Mouse (Mus musculus): ENCODE data around the gene Prkg1. TPM values are rescaled to one million over a fixed set of nuclear protein-coding genes. Genes with fewer than 3 reads are reported as not detected.

The Prkg1 gene
- total RNA-seq (2023): not detected

GRCm38 (mm10) chr19:31764801-31765340 is at the start of gene Prkg1:
Gene Prkg1 (minus strand): TSS chr19:31765033.

GRCm38 (mm10) chr19:31082662-31083429 is 682.0 kb downstream of the Prkg1 start, which contains the start of gene Cstf2t:
Gene Cstf2t (plus strand): TSS chr19:31082837.

GRCm38 (mm10) chr19:30549044-30549853 is 1215.6 kb downstream of the Prkg1 start, which contains the start of gene Dkk1:
Gene Dkk1 (minus strand): TSS chr19:30549665.

Other genes with a start within 250 kb of the Prkg1 start
- not detected for gene A1cf, start 103.7 kb upstream of the Prkg1 start, total RNA-seq (2023)

All from monocyte, adult 59 days (primary cell).